Mouse (Mus musculus): ENCODE measurements around the gene Ypel2.
A peak's percentile ranks its signal among the peaks of the same experiment; 100 is the strongest.
"Not testable (repeated sequence)": the region's sequence is repeated elsewhere in the genome, so short reads cannot be mapped to it uniquely, and the experiment has no call there.

Gene Ypel2

GRCm38 (mm10) chr11:86993041-86994037 is at the start of gene Ypel2:
TSS of gene Ypel2 (minus strand) at chr11:86993707.
- peak; percentile 90 for DNase-seq (ENCODE audit: low read depth)

- DNase-seq (ENCODE audit: low read depth): no peak
Observed at GRCm38 (mm10) chr11:87043052-87043451, 49.5 kb upstream of the Ypel2 start.

GRCm38 (mm10) chr11:87039307-87039963 is 45.9 kb upstream of the Ypel2 start:
- DNase-seq (ENCODE audit: low read depth): no peak

GRCm38 (mm10) chr11:87036180-87036579 is 42.7 kb upstream of the Ypel2 start:
- DNase-seq (ENCODE audit: low read depth): no peak

- DNase-seq (ENCODE audit: low read depth): no peak
Observed at GRCm38 (mm10) chr11:87028212-87028611, 34.7 kb upstream of the Ypel2 start.

GRCm38 (mm10) chr11:87026096-87026875 is 32.8 kb upstream of the Ypel2 start:
- no peak for DNase-seq (ENCODE audit: low read depth)

GRCm38 (mm10) chr11:87025351-87025750 is 31.8 kb upstream of the Ypel2 start:
- DNase-seq (ENCODE audit: low read depth): no peak

- not testable (repeated sequence) for DNase-seq (ENCODE audit: low read depth)
Observed at GRCm38 (mm10) chr11:87023240-87023639, 29.7 kb upstream of the Ypel2 start.

GRCm38 (mm10) chr11:87022765-87023164 is 29.3 kb upstream of the Ypel2 start:
- DNase-seq (ENCODE audit: low read depth): no peak

GRCm38 (mm10) chr11:87021551-87021950 is 28.0 kb upstream of the Ypel2 start:
- peak; percentile 12 for DNase-seq (ENCODE audit: low read depth)

- DNase-seq (ENCODE audit: low read depth): no peak
Observed at GRCm38 (mm10) chr11:87020449-87020848, 26.9 kb upstream of the Ypel2 start.

- DNase-seq (ENCODE audit: low read depth): no peak
Observed at GRCm38 (mm10) chr11:87019431-87019830, 25.9 kb upstream of the Ypel2 start.

- no peak for DNase-seq (ENCODE audit: low read depth)
Observed at GRCm38 (mm10) chr11:87018081-87018480, 24.6 kb upstream of the Ypel2 start.

GRCm38 (mm10) chr11:87015691-87016090 is 22.2 kb upstream of the Ypel2 start:
- no peak for DNase-seq (ENCODE audit: low read depth)

- DNase-seq (ENCODE audit: low read depth): peak; percentile 60
Observed at GRCm38 (mm10) chr11:87010476-87010875, 17.0 kb upstream of the Ypel2 start.

- no peak for DNase-seq (ENCODE audit: low read depth)
Observed at GRCm38 (mm10) chr11:87007371-87007770, 13.9 kb upstream of the Ypel2 start.

GRCm38 (mm10) chr11:87004960-87005755 is 11.7 kb upstream of the Ypel2 start:
- no peak for DNase-seq (ENCODE audit: low read depth)

- DNase-seq (ENCODE audit: low read depth): no peak
Observed at GRCm38 (mm10) chr11:87002078-87002829, 8.7 kb upstream of the Ypel2 start.

GRCm38 (mm10) chr11:87001217-87001616 is 7.7 kb upstream of the Ypel2 start:
- no peak for DNase-seq (ENCODE audit: low read depth)

GRCm38 (mm10) chr11:86996266-86996665 is 2.8 kb upstream of the Ypel2 start:
- no peak for DNase-seq (ENCODE audit: low read depth)

Data from naive thymus-derived CD4-positive, alpha-beta T cell, adult 2 months (primary cell).